Mouse (Mus musculus): ENCODE measurements around the gene Hamp2. TPM values are rescaled to one million over a fixed set of nuclear protein-coding genes. Genes with fewer than 3 reads are reported as not detected.
A peak's percentile ranks its signal among the peaks of the same experiment; 100 is the strongest.

Hamp2 gene
- polyA plus RNA-seq, 2 experiments = not detected

DNA sequence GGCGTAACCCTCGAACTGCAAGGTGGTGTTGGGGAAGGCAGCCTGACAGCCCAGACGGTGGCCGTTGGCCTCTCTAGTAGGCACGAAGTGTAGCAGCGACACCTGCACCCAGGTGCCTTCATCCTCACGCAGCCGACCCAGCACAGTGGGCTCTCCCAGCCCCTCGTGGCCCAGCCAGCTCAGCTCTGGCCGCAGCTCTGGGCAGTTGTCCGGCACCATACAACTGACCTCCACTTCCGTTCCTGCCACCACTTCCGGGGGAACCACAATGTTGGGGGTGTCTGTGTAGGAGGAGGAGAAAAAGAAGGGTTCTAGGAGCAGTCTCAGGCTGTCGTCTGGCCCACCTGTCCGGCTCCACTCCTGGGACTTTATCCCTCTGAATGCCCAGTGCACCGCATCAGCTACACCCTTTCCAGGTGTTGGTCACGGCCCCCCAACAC lies 15.5 kb downstream of the Hamp2 start:
- 16% methylated on average over 17 of the region's 17 CpGs for WGBS (ENCODE audit: insufficient replicate concordance)
- TF ChIP-seq CTCF (IDR thresholded peaks at IDR 0.05; ENCODE audit: low read depth) (no peak), EP300 (IDR thresholded peaks at IDR 0.05; ENCODE audit: low read depth) (no peak)
- no peaks in the 10 kb centered on the region for H3K36me3 ChIP-seq (replicated peaks; ENCODE audit: control insufficient read depth, insufficient read depth, low read depth)
- DNase-seq (ENCODE audit: low read depth in 3 of 3, low spot score in 3 of 3) (no peak), ATAC-seq (ENCODE audit: insufficient read depth) (no peak)
- no peaks in the 10 kb centered on the region for H3K27me3 ChIP-seq (ENCODE audit: control insufficient read depth, insufficient read depth, low read length)
- peak overlapping the region; percentile 23; the same call in 1 of the 2 replicates for H3K4me2 ChIP-seq (ENCODE audit: low read depth)
- no peak overlapping the region for H3K27ac ChIP-seq
- no peaks in the 10 kb centered on the region for H3K4me1 ChIP-seq (replicated peaks; ENCODE audit: control insufficient read depth in 2 of 2, insufficient read depth in 2 of 2, low read length in 1 of 2)
- H3K9ac ChIP-seq (replicated peaks) = no peak overlapping the region
- H3K9me3 ChIP-seq (ENCODE audit: control insufficient read depth, low read length) = no peaks in the 10 kb centered on the region
- H3K4me3 ChIP-seq (ENCODE audit: insufficient read depth in 1 of 2, low read depth in 2 of 2, low read length in 2 of 2) = no peak overlapping the region

DNA sequence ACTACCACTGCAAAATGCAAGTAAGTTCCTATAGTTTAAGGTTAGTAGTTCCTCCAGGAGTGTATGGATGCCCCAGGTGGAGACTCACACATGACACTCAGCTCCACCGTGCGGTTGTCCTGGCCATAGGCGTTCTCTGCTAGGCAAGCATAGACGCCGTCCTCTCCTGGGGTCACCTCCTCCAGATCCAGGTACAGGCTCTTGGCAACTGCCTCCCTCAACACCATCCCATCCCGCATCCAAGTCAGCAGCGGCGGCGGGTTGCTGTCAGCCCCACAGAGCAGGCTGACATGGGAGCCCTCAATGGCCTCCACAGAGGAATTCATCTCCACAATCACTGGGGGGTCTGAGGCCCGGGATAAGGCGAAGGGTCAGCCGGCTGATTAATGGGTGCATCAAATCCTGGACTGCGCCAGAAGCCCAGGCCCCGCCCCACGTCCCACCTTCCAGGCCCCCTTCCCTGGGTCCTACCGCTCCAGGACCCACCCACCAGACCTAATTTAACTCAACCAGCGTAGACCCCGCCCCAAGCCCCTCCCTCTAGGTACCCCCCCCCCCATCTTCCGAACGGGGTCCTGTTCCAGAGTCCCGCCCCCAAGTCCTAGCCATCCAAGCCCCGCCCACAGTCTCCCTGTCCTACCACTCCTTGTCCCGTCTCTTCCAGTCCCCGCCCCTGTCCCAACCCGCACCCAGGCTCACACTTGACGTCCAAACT lies 16.0 kb downstream of the Hamp2 start:
- Histone ChIP-seq H3K4me1 (replicated peaks; ENCODE audit: control insufficient read depth in 2 of 2, insufficient read depth in 2 of 2, low read length in 1 of 2) (no peaks in the 10 kb centered on the region), H3K4me2 (ENCODE audit: low read depth) (peak overlapping the region; percentile 23), H3K27me3 (ENCODE audit: control insufficient read depth, insufficient read depth, low read length) (no peaks in the 10 kb centered on the region), H3K9me3 (ENCODE audit: control insufficient read depth, low read length) (no peaks in the 10 kb centered on the region), H3K4me3 (ENCODE audit: insufficient read depth in 1 of 2, low read depth in 2 of 2, low read length in 2 of 2) (no peak overlapping the region), H3K27ac (no peak overlapping the region), H3K9ac (replicated peaks) (no peak overlapping the region), H3K36me3 (replicated peaks; ENCODE audit: control insufficient read depth, insufficient read depth, low read depth) (no peaks in the 10 kb centered on the region)
- WGBS (ENCODE audit: insufficient replicate concordance) = 5% methylated on average over 25 of the region's 26 CpGs
- no peak for DNase-seq (ENCODE audit: low read depth in 3 of 3, low spot score in 3 of 3)
- TF ChIP-seq EP300 (IDR thresholded peaks at IDR 0.05; ENCODE audit: low read depth) (no peak), CTCF (IDR thresholded peaks at IDR 0.05; ENCODE audit: low read depth) (no peak)
- no peak for ATAC-seq (ENCODE audit: insufficient read depth)

DNA sequence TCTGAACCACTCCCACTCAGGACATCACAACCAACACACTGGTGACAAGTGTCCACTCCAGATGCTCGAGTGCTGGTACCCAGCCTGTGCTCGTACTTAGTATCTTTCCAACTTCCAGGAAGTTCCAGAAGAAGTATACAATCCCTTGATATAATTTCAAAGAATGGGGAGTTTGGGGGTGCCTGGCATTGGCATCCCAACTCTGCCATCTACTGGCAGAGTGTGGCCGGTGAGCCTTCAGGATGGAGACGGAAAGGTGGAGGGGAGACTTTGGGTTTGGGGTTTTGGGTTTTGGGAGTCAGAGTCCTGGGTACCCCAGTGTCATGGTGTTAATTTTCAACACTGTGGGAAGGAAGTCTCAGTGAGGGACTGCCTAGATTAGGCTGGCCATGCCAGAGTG lies 20.4 kb downstream of the Hamp2 start:
- Histone ChIP-seq H3K36me3 (replicated peaks; ENCODE audit: control insufficient read depth, insufficient read depth, low read depth) (no peaks in the 10 kb centered on the region), H3K27me3 (ENCODE audit: control insufficient read depth, insufficient read depth, low read length) (no peaks in the 10 kb centered on the region), H3K4me1 (replicated peaks; ENCODE audit: control insufficient read depth in 2 of 2, insufficient read depth in 2 of 2, low read length in 1 of 2) (no peaks in the 10 kb centered on the region), H3K9me3 (ENCODE audit: control insufficient read depth, low read length) (no peaks in the 10 kb centered on the region), H3K4me2 (ENCODE audit: low read depth) (no peak overlapping the region), H3K4me3 (ENCODE audit: insufficient read depth in 1 of 2, low read depth in 2 of 2, low read length in 2 of 2) (no peak overlapping the region), H3K27ac (no peak overlapping the region), H3K9ac (replicated peaks) (no peak overlapping the region)
- DNase-seq (ENCODE audit: low read depth in 3 of 3, low spot score in 3 of 3) = no peak
- no peak for ATAC-seq (ENCODE audit: insufficient read depth)
- TF ChIP-seq CTCF (IDR thresholded peaks at IDR 0.05; ENCODE audit: low read depth) = peak; percentile 58
- TF ChIP-seq EP300 (IDR thresholded peaks at IDR 0.05; ENCODE audit: low read depth) = no peak
- 30% methylated on average over 4 of the region's 4 CpGs for WGBS (ENCODE audit: insufficient replicate concordance)

DNA sequence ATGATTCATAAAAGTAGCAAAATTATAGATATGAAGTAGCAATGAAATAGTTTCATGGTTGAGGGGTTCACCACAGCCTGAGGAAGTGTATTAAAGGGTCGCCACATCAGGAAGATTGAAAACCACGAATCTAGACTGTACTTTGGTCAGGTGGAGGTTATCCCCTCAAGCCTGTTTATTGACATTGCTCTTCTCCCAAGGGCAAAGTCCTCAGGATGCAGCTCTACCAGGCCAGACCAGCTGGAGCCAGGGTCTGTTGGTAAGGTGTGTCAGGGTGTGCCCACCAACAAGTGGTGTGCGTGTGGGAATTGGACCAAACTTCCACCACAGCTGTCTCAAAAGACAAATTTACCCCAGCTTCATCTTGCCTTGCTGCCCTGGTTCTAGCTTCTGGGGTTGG lies 29.3 kb downstream of the Hamp2 start:
- no peak overlapping the region for H3K4me3 ChIP-seq (ENCODE audit: insufficient read depth in 1 of 2, low read depth in 2 of 2, low read length in 2 of 2)
- H3K9me3 ChIP-seq (ENCODE audit: control insufficient read depth, low read length) = no peaks in the 10 kb centered on the region
- H3K36me3 ChIP-seq (replicated peaks; ENCODE audit: control insufficient read depth, insufficient read depth, low read depth) = no peaks in the 10 kb centered on the region
- no peak overlapping the region for H3K4me2 ChIP-seq (ENCODE audit: low read depth)
- 0 out of 4 replicates have a peak, but pooled peaks cover 0 to 2% of the 10 kb centered on the region in 2 experiments for H3K4me1 ChIP-seq (replicated peaks; ENCODE audit: control insufficient read depth in 2 of 2, insufficient read depth in 2 of 2, low read length in 1 of 2)
- DNase-seq (ENCODE audit: low read depth in 3 of 3, low spot score in 3 of 3) = no peak
- WGBS (ENCODE audit: insufficient replicate concordance) = 51% methylated on average over 3 of the region's 3 CpGs
- H3K27me3 ChIP-seq (ENCODE audit: control insufficient read depth, insufficient read depth, low read length) = no peaks in the 10 kb centered on the region
- H3K9ac ChIP-seq (replicated peaks) = no peak overlapping the region
- H3K27ac ChIP-seq = no peak overlapping the region
- TF ChIP-seq CTCF (IDR thresholded peaks at IDR 0.05; ENCODE audit: low read depth) (no peak), EP300 (IDR thresholded peaks at IDR 0.05; ENCODE audit: low read depth) (no peak)
- ATAC-seq (ENCODE audit: insufficient read depth) = no peak

DNA sequence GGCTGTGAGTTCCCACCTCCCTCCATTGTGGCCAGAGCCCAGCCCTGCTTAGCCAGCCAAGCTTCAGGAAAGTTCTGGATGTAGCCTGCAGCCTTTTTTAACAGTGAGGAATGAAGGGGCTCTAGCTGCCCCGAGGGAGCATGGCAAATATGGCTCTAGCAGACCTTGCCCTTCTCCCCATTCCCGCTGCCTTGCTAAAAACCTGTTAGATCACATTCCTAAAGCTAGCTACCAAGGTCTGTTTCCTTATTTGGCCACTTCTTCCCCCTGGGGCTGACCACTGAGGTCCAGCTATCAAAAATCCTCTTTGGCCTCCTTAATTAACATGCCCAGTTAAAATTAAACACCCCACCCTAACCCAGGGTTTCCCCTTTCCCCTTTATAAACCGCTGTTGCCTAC lies 32.0 kb downstream of the Hamp2 start:
- no peak for ATAC-seq (ENCODE audit: insufficient read depth)
- DNase-seq (ENCODE audit: low read depth in 3 of 3, low spot score in 3 of 3) = no peak
- no peak overlapping the region for H3K4me2 ChIP-seq (ENCODE audit: low read depth)

More for the DNA sequence above, 32.0 kb downstream of the Hamp2 start:
- no peaks in the 10 kb centered on the region for H3K9me3 ChIP-seq (ENCODE audit: control insufficient read depth, low read length)
- no peak overlapping the region for H3K9ac ChIP-seq (replicated peaks)
- 0 out of 4 replicates have a peak, but pooled peaks cover 0 to 2% of the 10 kb centered on the region in 2 experiments for H3K4me1 ChIP-seq (replicated peaks; ENCODE audit: control insufficient read depth in 2 of 2, insufficient read depth in 2 of 2, low read length in 1 of 2)
- TF ChIP-seq CTCF (IDR thresholded peaks at IDR 0.05; ENCODE audit: low read depth) (no peak), EP300 (IDR thresholded peaks at IDR 0.05; ENCODE audit: low read depth) (no peak)
- H3K36me3 ChIP-seq (replicated peaks; ENCODE audit: control insufficient read depth, insufficient read depth, low read depth) = no peaks in the 10 kb centered on the region
- H3K27ac ChIP-seq = no peak overlapping the region
- 44% methylated on average over 3 of the region's 3 CpGs for WGBS (ENCODE audit: insufficient replicate concordance)
- no peaks in the 10 kb centered on the region for H3K27me3 ChIP-seq (ENCODE audit: control insufficient read depth, insufficient read depth, low read length)
- no peak overlapping the region for H3K4me3 ChIP-seq (ENCODE audit: insufficient read depth in 1 of 2, low read depth in 2 of 2, low read length in 2 of 2)
